Mouse (Mus musculus) lung, embryonic 16.5 days (tissue): ENCODE measurements around the gene F12. TPM values are rescaled to one million over a fixed set of nuclear protein-coding genes. Genes with fewer than 3 reads are reported as not detected.

Experiments used
- ATAC-seq: fragments of 200-750 bp; cut with Nextera tagmentation; 2 replicates; pipeline ENCODE4 v1.8.0; 2017; ENCODE audit warnings: low read depth, mild to moderate bottlenecking, moderate library complexity
- H3K27ac ChIP-seq: fragments of 300-500 bp; sonication (generic); 2 replicates; pipeline ENCODE4 v1.5.1; 2014; ENCODE audit warnings: mild to moderate bottlenecking, control low read depth, low read length
- H3K27me3 ChIP-seq: fragments of 300-500 bp; sonication (generic); 2 replicates; pipeline ENCODE4 v1.6.1; 2014; ENCODE audit warnings: low read depth, low read length, mixed read lengths; ENCODE audit not compliant: control insufficient read depth, insufficient read depth
- H3K36me3 ChIP-seq: fragments of 300-500 bp; sonication (generic); 2 replicates; pipeline ENCODE4 v1.6.1; 2014; ENCODE audit warnings: low read length; ENCODE audit not compliant: control insufficient read depth, insufficient read depth
- H3K4me1 ChIP-seq: fragments of 300-500 bp; sonication (generic); replicated peaks from 2 replicates; pipeline ENCODE4 v1.6.1; 2014; ENCODE audit warnings: low read length, mixed read lengths; ENCODE audit not compliant: control insufficient read depth, insufficient read depth
- H3K4me2 ChIP-seq: fragments of 300-500 bp; sonication (generic); 2 replicates; pipeline ENCODE4 v1.6.1; 2014; ENCODE audit warnings: low read depth, low read length, control low read depth
- H3K4me3 ChIP-seq: fragments of 300-500 bp; sonication (generic); 2 replicates; pipeline ENCODE4 v1.5.1; 2014; ENCODE audit warnings: mild to moderate bottlenecking, low read length, control low read depth
- H3K9ac ChIP-seq: fragments of 300-500 bp; sonication (generic); 2 replicates; pipeline ENCODE4 v1.6.1; 2014; ENCODE audit warnings: low read length, control low read depth
- H3K9me3 ChIP-seq: fragments of 300-500 bp; sonication (generic); 2 replicates; pipeline ENCODE4 v1.6.1; 2016; ENCODE audit warnings: low read length; ENCODE audit not compliant: control insufficient read depth
- WGBS: fragments of 180-500 bp; shearing (Covaris S2); extraction: QIAGEN DNeasy Blood & Tissue Kit; methylation state at CpG from one replicate; pipeline ENCODE4 v1.1.7; 2014; 5-methylcytosine and 5-hydroxymethylcytosine counted together
- polyA plus RNA-seq: library from polyadenylated mRNA; unstranded; fragments of >200 nt; fragmentation: Nextera tagmentation; extraction: Ambion mirVana; gene quantifications from 2 replicates; pipeline ENCODE4 v1.2.1, GENCODE M21; 2015

The F12 gene
- polyA plus RNA-seq, 1 experiment from 2014 or later: 0.23 TPM

DNA sequence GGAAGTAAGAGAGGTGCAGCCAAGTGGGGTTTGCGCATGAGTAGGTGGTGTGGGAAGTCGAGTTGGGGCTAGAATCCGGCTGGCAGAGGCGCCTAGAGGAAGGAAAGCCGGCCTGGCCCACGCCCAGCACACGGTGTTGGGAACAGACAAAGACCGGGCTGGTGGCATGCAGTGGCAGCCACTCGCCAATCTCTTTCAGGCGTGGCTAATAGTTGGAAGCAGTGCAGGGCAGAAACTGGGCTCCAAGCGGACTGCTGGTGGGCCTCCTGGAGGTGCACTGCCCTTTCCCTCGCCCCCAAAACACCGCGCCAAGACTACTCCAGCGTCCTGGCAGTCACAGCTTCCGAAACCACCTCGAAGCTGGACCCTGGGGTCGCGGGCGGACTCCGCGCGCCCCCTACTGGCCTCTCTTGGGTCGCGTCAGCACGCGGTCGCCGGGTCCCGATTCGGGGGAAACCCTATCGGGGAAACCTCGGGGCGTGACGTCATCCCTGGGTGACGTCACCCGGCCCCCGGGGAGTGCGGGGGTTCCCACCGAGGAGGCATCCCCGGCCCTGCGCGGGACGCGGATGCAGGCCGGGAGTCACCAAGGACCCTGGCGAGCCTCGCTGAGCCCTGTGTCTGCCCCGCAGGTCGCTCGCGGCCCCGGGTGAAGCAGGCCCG lies 44.7 kb upstream of the F12 start:
- Histone ChIP-seq H3K4me1 (peaks cover 8% of the 10 kb centered on the region), H3K4me2 (peak overlapping the region; percentile 97), H3K27ac (no peak overlapping the region; the same call in 1 of the 2 replicates), H3K27me3 (peaks cover 3% of the 10 kb centered on the region; the same call in 1 of the 2 replicates), H3K9me3 (no peaks in the 10 kb centered on the region), H3K9ac (peak overlapping the region; percentile 63), H3K4me3 (peak overlapping the region; percentile 59), H3K36me3 (peaks cover 10% of the 10 kb centered on the region)
- under 1% methylated on average over 53 of the region's 54 CpGs for WGBS
- ATAC-seq: peak; percentile 76

DNA sequence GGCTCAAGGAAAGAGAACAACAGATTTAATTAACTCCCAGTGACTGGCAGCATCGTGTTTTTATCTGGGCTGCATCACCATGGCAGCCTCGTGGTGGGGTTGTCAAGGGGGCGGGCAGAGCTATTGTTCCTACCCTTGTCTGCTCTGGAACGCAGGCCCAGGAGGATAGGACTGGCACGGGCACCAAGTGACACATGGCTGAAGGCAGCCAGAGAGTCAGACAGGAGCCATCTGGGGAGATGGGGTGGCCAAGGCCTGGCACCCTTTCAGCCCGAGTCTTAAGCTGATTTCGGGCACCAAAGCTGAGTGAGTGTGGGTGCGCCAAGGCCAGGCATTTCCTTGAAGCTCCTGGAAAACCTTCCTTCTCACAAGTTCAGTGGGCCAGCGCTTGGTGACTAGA lies 43.8 kb upstream of the F12 start:
- Histone ChIP-seq H3K36me3 (peaks cover 3% of the 10 kb centered on the region; the same call in 1 of the 2 replicates), H3K4me1 (peaks cover 8% of the 10 kb centered on the region), H3K27me3 (peaks cover 3% of the 10 kb centered on the region; the same call in 1 of the 2 replicates), H3K9ac (no peak overlapping the region), H3K27ac (no peak overlapping the region), H3K4me2 (no peak overlapping the region), H3K9me3 (no peaks in the 10 kb centered on the region), H3K4me3 (no peak overlapping the region)
- WGBS: 79% methylated on average over 9 of the region's 9 CpGs
- no peak for ATAC-seq

- peaks cover 18% of the 10 kb centered on the region for H3K4me1 ChIP-seq
- no peak overlapping the region for H3K27ac ChIP-seq
- no peak overlapping the region for H3K4me2 ChIP-seq
- no peak overlapping the region for H3K4me3 ChIP-seq
- H3K36me3 ChIP-seq: no peaks in the 10 kb centered on the region
- no peak overlapping the region for H3K9ac ChIP-seq
- no peak for ATAC-seq
- H3K9me3 ChIP-seq: no peaks in the 10 kb centered on the region
- peaks cover 3% of the 10 kb centered on the region; the same call in 1 of the 2 replicates for H3K27me3 ChIP-seq
- WGBS: 40% methylated on average over 13 of the region's 13 CpGs
Observed at GRCm38 (mm10) chr13:55468851-55469560, 42.4 kb upstream of the F12 start.

DNA sequence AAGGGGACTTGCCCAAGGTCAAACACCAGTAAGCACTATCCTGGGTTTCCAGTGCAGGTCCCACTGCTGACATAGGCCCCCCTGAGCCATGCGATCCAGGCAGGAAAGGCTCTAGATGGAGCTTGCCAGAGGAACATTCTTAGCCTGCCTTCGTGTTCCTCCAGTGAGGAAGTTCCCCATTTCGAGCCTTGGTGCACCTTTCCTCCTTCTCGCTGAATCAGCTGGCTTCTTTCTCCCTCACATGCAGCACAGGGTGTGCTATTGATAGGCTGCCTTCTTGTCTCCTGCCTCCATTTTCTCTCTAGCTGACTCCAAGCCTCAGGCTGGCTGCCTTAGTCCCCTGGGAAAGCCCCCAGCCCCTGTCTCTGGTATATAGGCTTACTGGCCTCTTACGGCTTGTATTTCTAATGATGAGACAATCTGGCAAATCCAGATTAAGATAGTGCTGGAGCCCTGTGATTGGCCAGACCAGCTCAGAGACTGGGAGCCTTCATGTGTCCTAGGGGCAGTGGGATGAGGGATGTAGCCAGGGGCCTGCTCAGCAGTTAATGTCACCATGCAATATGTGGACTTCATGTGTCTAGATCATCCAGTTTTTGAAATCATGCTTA lies 39.3 kb upstream of the F12 start:
- Histone ChIP-seq H3K9me3 (no peaks in the 10 kb centered on the region), H3K27ac (no peak overlapping the region), H3K4me3 (no peak overlapping the region), H3K27me3 (peaks cover 3% of the 10 kb centered on the region; the same call in 1 of the 2 replicates), H3K36me3 (no peaks in the 10 kb centered on the region), H3K4me1 (peaks cover 16% of the 10 kb centered on the region), H3K4me2 (no peak overlapping the region), H3K9ac (no peak overlapping the region)
- no peak for ATAC-seq
- WGBS: 64% methylated on average over 5 of the region's 5 CpGs

- Histone ChIP-seq H3K27ac (no peak overlapping the region), H3K9me3 (no peaks in the 10 kb centered on the region), H3K4me3 (no peak overlapping the region), H3K27me3 (peaks cover under 1% of the 10 kb centered on the region; the same call in 1 of the 2 replicates), H3K4me1 (peaks cover 16% of the 10 kb centered on the region), H3K36me3 (no peaks in the 10 kb centered on the region), H3K4me2 (no peak overlapping the region), H3K9ac (peak overlapping the region; percentile 78)
- 32% methylated on average over 3 of the region's 3 CpGs for WGBS
- ATAC-seq: no peak
Observed at GRCm38 (mm10) chr13:55465184-55465583, 38.6 kb upstream of the F12 start.

- peak; percentile 59 for ATAC-seq
- H3K4me1 ChIP-seq: peaks cover 16% of the 10 kb centered on the region
- H3K27ac ChIP-seq: no peak within 1 kb of the TSS
- under 1% methylated on average over 69 of the region's 84 CpGs for WGBS
- H3K4me3 ChIP-seq: peak within 1 kb of the TSS; percentile 68
- H3K27me3 ChIP-seq: no peaks in the 10 kb centered on the region
- peak within 1 kb of the TSS; percentile 78 for H3K9ac ChIP-seq
- H3K36me3 ChIP-seq: peaks cover 5% of the 10 kb centered on the region; the same call in 1 of the 2 replicates
- no peaks in the 10 kb centered on the region for H3K9me3 ChIP-seq
- peak within 1 kb of the TSS; percentile 99 for H3K4me2 ChIP-seq
Observed at GRCm38 (mm10) chr13:55464027-55464884, 37.7 kb upstream of the F12 start, which contains the start of gene Prr7. Gene Prr7 (plus strand): TSS chr13:55464267.

DNA sequence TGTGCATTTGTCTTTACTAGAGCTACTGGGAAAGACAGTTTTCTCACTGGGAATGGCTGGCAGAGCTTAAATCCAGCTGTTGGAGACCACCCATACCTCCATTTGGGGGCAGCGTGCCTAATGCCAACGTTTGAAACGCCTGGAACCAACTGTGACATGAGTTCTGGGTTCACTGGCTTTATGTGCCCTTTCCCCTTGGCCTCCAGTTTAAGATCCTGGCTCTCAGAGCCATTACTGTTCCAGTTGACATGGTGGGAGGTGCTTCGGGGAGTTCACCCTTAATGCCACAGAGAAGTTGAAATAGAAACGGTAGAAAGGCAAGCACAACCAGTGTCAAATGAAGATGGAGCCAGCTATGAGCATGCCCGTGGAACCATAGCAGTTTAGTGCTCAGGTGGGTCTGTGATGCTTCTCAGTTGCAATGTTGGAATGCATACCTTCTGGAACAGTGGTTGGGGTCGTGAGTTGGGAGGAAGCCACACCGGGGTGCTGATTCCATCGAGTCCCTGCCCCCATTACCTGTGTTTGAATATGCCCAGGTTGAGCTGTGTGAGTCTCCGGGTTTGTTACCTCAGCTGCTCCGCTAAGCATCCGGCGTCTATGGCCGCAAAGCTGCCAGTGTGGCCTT lies 36.9 kb upstream of the F12 start:
- Histone ChIP-seq H3K4me2 (peak overlapping the region; percentile 99), H3K4me3 (peak overlapping the region; percentile 68), H3K27ac (no peak overlapping the region), H3K36me3 (peaks cover 12% of the 10 kb centered on the region), H3K9ac (peak overlapping the region; percentile 78), H3K4me1 (peaks cover 16% of the 10 kb centered on the region), H3K27me3 (no peaks in the 10 kb centered on the region), H3K9me3 (no peaks in the 10 kb centered on the region)
- peak; percentile 8; the same call in 1 of the 2 replicates for ATAC-seq
- 11% methylated on average over 14 of the region's 14 CpGs for WGBS

- no peaks in the 10 kb centered on the region for H3K9me3 ChIP-seq
- no peak overlapping the region for H3K9ac ChIP-seq
- H3K27ac ChIP-seq: no peak overlapping the region
- no peak overlapping the region for H3K4me3 ChIP-seq
- H3K4me1 ChIP-seq: peaks cover 16% of the 10 kb centered on the region
- ATAC-seq: no peak
- H3K4me2 ChIP-seq: no peak overlapping the region
- WGBS: 37% methylated on average over 2 of the region's 2 CpGs
- peaks cover 15% of the 10 kb centered on the region for H3K36me3 ChIP-seq
- H3K27me3 ChIP-seq: no peaks in the 10 kb centered on the region
Observed at GRCm38 (mm10) chr13:55462965-55463364, 36.4 kb upstream of the F12 start.
